Mouse (Mus musculus): ENCODE results near the gene Golm1. TPM values are rescaled to one million over a fixed set of nuclear protein-coding genes. Genes with fewer than 3 reads are reported as not detected.
"Not testable (repeated sequence)": the region's sequence is repeated elsewhere in the genome, so short reads cannot be mapped to it uniquely, and the experiment has no call there.

Golm1 gene
- polyA plus RNA-seq (2012; rRNA removed) (19.8 and 25.5 TPM in 2 replicates), polyA plus RNA-seq (2014; fragmentation: Nextera tagmentation; extraction: Ambion mirVana) (43.3 and 44.8 TPM in 2 replicates)

DNA sequence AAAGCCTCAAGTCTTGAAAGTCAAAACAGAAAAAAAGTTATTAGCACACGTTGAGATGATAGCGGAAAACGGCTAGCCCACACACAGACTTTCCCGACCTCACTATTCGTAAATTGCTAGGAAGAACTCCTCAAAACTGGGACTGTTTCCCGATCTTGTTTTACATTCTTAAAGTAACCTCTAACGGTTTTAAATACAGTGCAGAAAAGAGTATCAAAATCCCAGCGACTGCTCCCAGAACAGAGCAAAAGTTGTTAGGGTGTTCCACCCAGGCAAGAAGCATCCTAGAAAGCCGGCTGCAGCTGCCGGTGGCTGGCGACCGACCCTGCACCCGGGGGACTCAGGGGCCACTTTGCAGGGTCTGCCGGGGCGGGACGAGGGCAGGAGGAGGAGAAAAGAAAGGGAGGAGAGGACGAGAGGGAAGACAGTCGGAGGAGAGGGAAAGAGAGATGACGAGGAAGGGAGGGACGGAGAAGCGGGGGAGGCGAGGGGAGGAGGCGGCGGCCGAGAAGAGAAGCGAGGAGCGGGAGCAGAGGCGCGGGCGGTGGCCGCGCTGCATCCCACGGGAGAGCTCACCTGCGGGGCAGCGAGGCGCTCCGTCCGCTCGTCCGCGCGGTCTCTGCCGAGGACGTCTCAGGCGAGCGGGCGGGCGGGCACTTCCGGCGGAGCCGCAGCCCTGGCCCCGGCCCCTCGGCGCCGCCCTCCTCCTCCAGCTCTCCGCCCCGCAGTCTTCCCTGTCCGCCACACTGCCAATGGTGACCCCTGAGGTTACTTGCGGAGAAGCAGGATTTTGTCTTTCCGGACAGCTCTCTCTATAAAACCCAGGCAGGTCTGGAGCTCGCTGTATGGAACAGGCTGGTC lies at the start of gene Golm1:
Gene Golm1 (minus strand): TSS at position 661 of the 861 bp plus-strand sequence.
- Histone ChIP-seq H3K36me3 (replicated peaks; ENCODE audit: control insufficient read depth, insufficient read depth, low read depth) (peaks cover 2% of the 10 kb centered on the region; the same call in 1 of the 2 replicates), H3K9me3 (ENCODE audit: control insufficient read depth, low read length) (no peaks in the 10 kb centered on the region), H3K4me2 (ENCODE audit: low read depth) (peak within 1 kb of the TSS; percentile 69), H3K9ac (replicated peaks) (peak within 1 kb of the TSS; percentile 88), H3K4me3 (ENCODE audit: insufficient read depth in 1 of 2, low read depth in 2 of 2, low read length in 2 of 2) (peak within 1 kb of the TSS; percentile 81 to 93), H3K27me3 (ENCODE audit: control insufficient read depth, insufficient read depth, low read length) (no peaks in the 10 kb centered on the region), H3K4me1 (replicated peaks; ENCODE audit: control insufficient read depth in 2 of 2, insufficient read depth in 2 of 2, low read length in 1 of 2) (peaks cover 25 to 44% of the 10 kb centered on the region in 2 experiments), H3K27ac (peak within 1 kb of the TSS; percentile 85)
- DNase-seq (ENCODE audit: low read depth in 3 of 3, low spot score in 3 of 3), result peak; percentile 47 to 61 (median 54)
- WGBS (ENCODE audit: insufficient replicate concordance), result under 1% methylated on average over 55 of the region's 61 CpGs
- no peak for TF ChIP-seq CTCF (IDR thresholded peaks at IDR 0.05; ENCODE audit: low read depth)
- TF ChIP-seq EP300 (IDR thresholded peaks at IDR 0.05; ENCODE audit: low read depth), result no peak; the same call in 1 of the 2 replicates
- peak; percentile 87 for ATAC-seq (ENCODE audit: insufficient read depth)

DNA sequence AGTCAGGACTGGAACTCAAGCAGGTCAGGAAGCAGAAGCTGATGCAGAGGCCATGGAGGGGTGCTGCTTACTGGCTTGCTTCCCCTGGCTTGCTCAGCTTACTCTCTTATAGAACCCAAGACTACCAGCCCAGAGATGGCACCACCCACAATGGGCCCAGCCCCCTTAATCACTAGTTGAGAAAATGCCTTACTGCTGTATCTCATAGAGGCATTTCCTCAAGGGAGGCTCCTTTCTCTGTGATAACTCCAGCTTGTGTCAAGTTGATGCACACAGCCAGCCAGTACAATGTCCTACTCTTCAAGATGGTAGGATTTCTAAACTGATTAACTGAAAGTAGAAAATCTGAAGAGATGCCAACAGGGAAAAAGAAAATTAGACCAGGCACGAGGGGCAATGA lies 46.5 kb upstream of the Golm1 start:
- H3K4me3 ChIP-seq (ENCODE audit: insufficient read depth in 1 of 2, low read depth in 2 of 2, low read length in 2 of 2); H3K27me3 ChIP-seq (ENCODE audit: control insufficient read depth, insufficient read depth, low read length); H3K27ac ChIP-seq; H3K9ac ChIP-seq (replicated peaks); DNase-seq (ENCODE audit: low read depth in 3 of 3, low spot score in 3 of 3); H3K9me3 ChIP-seq (ENCODE audit: control insufficient read depth, low read length); H3K4me2 ChIP-seq (ENCODE audit: low read depth); H3K36me3 ChIP-seq (replicated peaks; ENCODE audit: control insufficient read depth, insufficient read depth, low read depth): not testable (repeated sequence)
- peak; percentile 52; the same call in 1 of the 2 replicates for ATAC-seq (ENCODE audit: insufficient read depth)
- 31% methylated on average over 1 of the region's 1 CpGs for WGBS (ENCODE audit: insufficient replicate concordance)
- peaks cover 9 to 18% of the 10 kb centered on the region in 2 experiments; a peak in 3 of 4 replicates for H3K4me1 ChIP-seq (replicated peaks; ENCODE audit: control insufficient read depth in 2 of 2, insufficient read depth in 2 of 2, low read length in 1 of 2)
- peak; percentile 57 for TF ChIP-seq EP300 (IDR thresholded peaks at IDR 0.05; ENCODE audit: low read depth)

DNA sequence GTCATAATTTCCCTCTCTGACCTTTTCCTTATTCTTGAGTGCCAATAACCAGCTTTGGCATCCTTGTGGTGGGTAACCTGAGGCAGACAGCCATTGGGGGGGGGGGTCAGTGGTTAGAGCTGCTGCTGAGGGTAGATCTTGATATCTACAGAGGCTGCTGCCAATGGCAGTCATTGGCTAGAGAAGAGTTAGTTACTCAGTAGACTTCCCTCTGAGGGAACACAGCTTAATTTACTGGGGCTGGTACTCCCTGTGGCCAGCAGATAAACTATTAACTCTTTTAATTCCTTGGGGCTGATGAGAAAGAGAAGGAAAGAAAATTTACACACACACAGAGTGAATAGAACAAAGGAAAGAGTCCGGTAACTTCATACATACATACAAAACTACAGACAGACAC lies 43.9 kb upstream of the Golm1 start:
- no peak overlapping the region for H3K27ac ChIP-seq
- H3K36me3 ChIP-seq (replicated peaks; ENCODE audit: control insufficient read depth, insufficient read depth, low read depth), result no peaks in the 10 kb centered on the region
- H3K9me3 ChIP-seq (ENCODE audit: control insufficient read depth, low read length), result no peaks in the 10 kb centered on the region
- no peak overlapping the region; the same call in 1 of the 2 replicates for H3K4me2 ChIP-seq (ENCODE audit: low read depth)
- DNase-seq (ENCODE audit: low read depth in 3 of 3, low spot score in 3 of 3) (no peak), ATAC-seq (ENCODE audit: insufficient read depth) (peak; percentile 64; the same call in 1 of the 2 replicates)
- H3K9ac ChIP-seq (replicated peaks), result no peak overlapping the region
- WGBS (ENCODE audit: insufficient replicate concordance), result 64% methylated on average over 1 of the region's 1 CpGs
- H3K27me3 ChIP-seq (ENCODE audit: control insufficient read depth, insufficient read depth, low read length), result no peaks in the 10 kb centered on the region
- TF ChIP-seq EP300 (IDR thresholded peaks at IDR 0.05; ENCODE audit: low read depth) (peak; percentile 13; the same call in 1 of the 2 replicates), CTCF (IDR thresholded peaks at IDR 0.05; ENCODE audit: low read depth) (no peak)
- H3K4me1 ChIP-seq (replicated peaks; ENCODE audit: control insufficient read depth in 2 of 2, insufficient read depth in 2 of 2, low read length in 1 of 2), result peaks cover 9 to 31% of the 10 kb centered on the region in 2 experiments; a peak in 3 of 4 replicates
- no peak overlapping the region for H3K4me3 ChIP-seq (ENCODE audit: insufficient read depth in 1 of 2, low read depth in 2 of 2, low read length in 2 of 2)

DNA sequence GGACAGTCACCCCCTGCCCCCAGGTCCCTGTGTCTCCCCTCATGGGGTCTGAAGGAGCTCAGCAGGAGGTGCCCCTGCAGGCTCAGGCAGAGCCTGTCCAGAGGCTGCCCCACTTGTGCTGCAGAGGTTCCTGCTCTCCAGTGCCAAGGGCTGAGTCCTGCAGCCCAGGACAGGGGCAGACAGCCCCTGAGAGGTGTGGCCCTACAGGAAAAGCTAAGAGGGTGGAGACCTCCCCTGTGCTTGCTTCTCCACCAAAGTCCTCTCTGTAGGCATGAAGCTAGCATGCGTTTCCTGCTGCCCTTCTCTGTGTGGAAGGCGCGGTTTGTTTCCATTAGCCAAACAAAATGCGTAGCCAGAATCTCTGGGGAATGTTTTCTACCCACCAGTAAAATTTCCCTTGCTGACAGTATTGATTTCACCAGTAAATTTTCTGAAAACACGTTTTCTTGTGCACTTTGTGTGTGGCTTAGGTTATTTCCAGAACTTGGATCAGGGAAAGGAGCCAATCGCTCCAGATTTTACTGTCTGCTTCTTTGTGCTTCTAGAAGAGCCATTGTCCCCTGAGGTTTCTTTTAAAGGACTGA lies 43.3 kb upstream of the Golm1 start:
- ATAC-seq (ENCODE audit: insufficient read depth); H3K27me3 ChIP-seq (ENCODE audit: control insufficient read depth, insufficient read depth, low read length); DNase-seq (ENCODE audit: low read depth in 3 of 3, low spot score in 3 of 3); H3K4me3 ChIP-seq (ENCODE audit: insufficient read depth in 1 of 2, low read depth in 2 of 2, low read length in 2 of 2); H3K9ac ChIP-seq (replicated peaks); H3K36me3 ChIP-seq (replicated peaks; ENCODE audit: control insufficient read depth, insufficient read depth, low read depth); H3K27ac ChIP-seq; H3K4me2 ChIP-seq (ENCODE audit: low read depth); H3K9me3 ChIP-seq (ENCODE audit: control insufficient read depth, low read length): not testable (repeated sequence)
- 19% methylated on average over 6 of the region's 6 CpGs for WGBS (ENCODE audit: insufficient replicate concordance)
- H3K4me1 ChIP-seq (replicated peaks; ENCODE audit: control insufficient read depth in 2 of 2, insufficient read depth in 2 of 2, low read length in 1 of 2), result peaks cover 9 to 31% of the 10 kb centered on the region in 2 experiments; a peak in 3 of 4 replicates

DNA sequence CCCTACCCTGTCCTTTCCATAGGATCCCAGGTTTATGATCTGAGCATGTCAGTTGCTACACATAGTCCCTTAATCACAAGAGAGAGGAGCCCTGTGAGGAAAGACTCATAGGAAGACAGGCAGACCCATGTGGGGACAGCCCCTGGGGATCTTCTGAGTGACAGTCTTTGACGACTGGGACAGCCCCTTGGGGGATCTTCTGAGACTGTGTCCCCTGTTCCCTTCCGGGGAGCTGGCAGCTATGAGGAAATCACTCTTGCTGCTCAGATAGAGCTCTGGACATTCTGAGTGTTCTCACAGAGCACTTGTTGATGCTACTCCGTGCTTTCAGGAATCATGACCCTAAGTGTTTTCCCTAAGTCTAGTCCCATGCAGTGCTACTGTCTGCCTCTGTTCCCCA lies 38.1 kb upstream of the Golm1 start:
- ATAC-seq (ENCODE audit: insufficient read depth) (no peak), DNase-seq (ENCODE audit: low read depth in 3 of 3, low spot score in 3 of 3) (no peak)
- H3K9me3 ChIP-seq (ENCODE audit: control insufficient read depth, low read length), result no peaks in the 10 kb centered on the region
- H3K4me3 ChIP-seq (ENCODE audit: insufficient read depth in 1 of 2, low read depth in 2 of 2, low read length in 2 of 2), result no peak overlapping the region
- no peak overlapping the region for H3K9ac ChIP-seq (replicated peaks)
- peaks cover 0 to 13% of the 10 kb centered on the region in 2 experiments; a peak in 1 of 4 replicates for H3K4me1 ChIP-seq (replicated peaks; ENCODE audit: control insufficient read depth in 2 of 2, insufficient read depth in 2 of 2, low read length in 1 of 2)
- TF ChIP-seq EP300 (IDR thresholded peaks at IDR 0.05; ENCODE audit: low read depth), result no peak
- no peak for TF ChIP-seq CTCF (IDR thresholded peaks at IDR 0.05; ENCODE audit: low read depth)
- H3K36me3 ChIP-seq (replicated peaks; ENCODE audit: control insufficient read depth, insufficient read depth, low read depth), result no peaks in the 10 kb centered on the region
- peaks cover 2% of the 10 kb centered on the region; the same call in 1 of the 2 replicates for H3K27me3 ChIP-seq (ENCODE audit: control insufficient read depth, insufficient read depth, low read length)
- H3K4me2 ChIP-seq (ENCODE audit: low read depth), result no peak overlapping the region
- H3K27ac ChIP-seq, result no peak overlapping the region
- WGBS (ENCODE audit: insufficient replicate concordance), result 30% methylated on average over 3 of the region's 3 CpGs

DNA sequence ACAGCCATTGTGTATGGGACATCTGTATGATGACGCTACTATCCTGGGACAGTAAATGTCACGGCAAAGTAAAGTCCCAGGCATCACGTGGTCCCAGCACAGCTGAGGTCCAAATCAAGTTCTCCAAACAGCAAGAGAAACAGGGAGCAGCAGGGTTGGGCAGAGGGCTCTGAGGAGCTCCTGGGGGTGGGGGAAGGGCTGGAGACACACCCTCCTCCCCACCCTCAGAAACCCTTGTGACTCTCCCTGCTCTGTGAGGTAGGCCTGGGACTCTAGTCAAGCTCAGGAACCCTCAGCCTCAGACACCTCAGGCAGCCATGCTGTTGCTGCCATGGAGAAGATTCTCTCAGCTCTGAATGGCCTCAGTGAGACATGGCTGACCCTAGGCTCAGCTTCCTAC lies 36.4 kb upstream of the Golm1 start, which contains the start of gene Spata31d1b:
Gene Spata31d1b (plus strand): TSS at position 301 of the 400 bp plus-strand sequence.
- H3K27ac ChIP-seq; DNase-seq (ENCODE audit: low read depth in 3 of 3, low spot score in 3 of 3); H3K36me3 ChIP-seq (replicated peaks; ENCODE audit: control insufficient read depth, insufficient read depth, low read depth); H3K4me2 ChIP-seq (ENCODE audit: low read depth); H3K27me3 ChIP-seq (ENCODE audit: control insufficient read depth, insufficient read depth, low read length); ATAC-seq (ENCODE audit: insufficient read depth); H3K9ac ChIP-seq (replicated peaks); H3K4me3 ChIP-seq (ENCODE audit: insufficient read depth in 1 of 2, low read depth in 2 of 2, low read length in 2 of 2); H3K9me3 ChIP-seq (ENCODE audit: control insufficient read depth, low read length): not testable (repeated sequence)
- peaks cover 0 to 13% of the 10 kb centered on the region in 2 experiments; a peak in 1 of 4 replicates for H3K4me1 ChIP-seq (replicated peaks; ENCODE audit: control insufficient read depth in 2 of 2, insufficient read depth in 2 of 2, low read length in 1 of 2)
- WGBS (ENCODE audit: insufficient replicate concordance), result 70% methylated on average over 3 of the region's 3 CpGs

Measured in liver, embryonic 14.5 days (tissue).